Mouse (Mus musculus): ENCODE measurements around the gene Fam227b. TPM values are rescaled to one million over a fixed set of nuclear protein-coding genes. Genes with fewer than 3 reads are reported as not detected.

Fam227b gene
- polyA plus RNA-seq, 1 experiment from 2014 or later = not detected

DNA sequence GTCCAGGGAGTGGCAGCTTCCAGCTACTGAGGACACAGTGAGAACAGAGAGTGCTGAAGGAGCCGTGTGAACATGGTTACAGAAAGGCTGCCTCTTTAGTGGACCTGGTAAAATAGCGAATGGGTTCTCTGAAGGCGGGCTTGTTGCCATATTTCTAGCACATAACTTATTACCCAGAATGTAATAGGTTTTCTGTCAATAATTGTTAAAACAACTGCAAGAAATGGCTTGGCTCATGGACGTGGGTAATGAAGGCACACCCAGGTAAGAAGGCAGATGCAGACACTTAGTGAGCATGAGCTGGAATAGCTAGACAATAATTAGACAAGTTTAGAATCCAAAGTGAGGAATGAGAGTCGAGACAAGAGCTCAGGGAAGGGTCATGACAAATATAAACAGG is 149.5 kb downstream of the Fam227b start:
- Histone ChIP-seq H3K9me3 (ENCODE audit: control insufficient read depth, low read length) (no peaks in the 10 kb centered on the region), H3K4me3 (ENCODE audit: low read depth, low read length) (no peak overlapping the region), H3K4me1 (replicated peaks; ENCODE audit: control insufficient read depth, insufficient read depth, low read length) (no peaks in the 10 kb centered on the region), H3K27ac (ENCODE audit: low read depth, low read length) (no peak overlapping the region), H3K4me2 (ENCODE audit: low read depth, low read length, severe bottlenecking) (no peak overlapping the region), H3K9ac (ENCODE audit: low read length) (no peak overlapping the region), H3K36me3 (ENCODE audit: control insufficient read depth, insufficient read depth, low read length) (no peaks in the 10 kb centered on the region), H3K27me3 (ENCODE audit: control insufficient read depth, insufficient read depth, low read length) (no peaks in the 10 kb centered on the region)
- no peak for ATAC-seq (replicated peaks; ENCODE audit: low FRiP score)
- 87% methylated on average over 5 of the region's 5 CpGs for WGBS
- DNase-seq (ENCODE audit: low spot score) = no peak

DNA sequence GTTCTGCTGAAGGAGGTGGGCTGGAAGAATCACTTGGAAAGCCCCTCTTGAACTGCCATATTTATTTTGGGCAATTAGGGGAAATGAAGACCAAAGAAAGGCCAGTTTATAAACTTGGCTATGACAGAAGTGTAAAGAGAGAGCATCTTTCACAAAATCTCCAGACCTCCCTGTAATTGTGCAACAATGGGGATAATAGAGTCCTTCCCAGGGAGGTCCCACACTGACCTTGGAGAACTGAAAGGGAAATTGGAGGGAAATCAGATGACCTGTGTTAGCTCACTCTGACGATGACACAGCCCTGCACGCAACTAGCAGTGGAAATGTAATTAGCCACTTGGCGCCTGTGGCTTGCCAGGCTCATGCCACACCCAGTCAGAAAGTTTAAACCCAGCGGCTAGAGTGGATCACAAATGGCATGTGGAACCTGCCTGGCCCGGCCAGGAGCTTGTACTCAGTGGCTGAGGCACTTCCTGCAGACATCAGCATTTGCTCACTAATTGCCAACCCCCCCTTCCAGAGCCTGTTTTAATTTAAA is 175.9 kb downstream of the Fam227b start:
- Histone ChIP-seq H3K27me3 (ENCODE audit: control insufficient read depth, insufficient read depth, low read length) (no peaks in the 10 kb centered on the region), H3K9me3 (ENCODE audit: control insufficient read depth, low read length) (no peaks in the 10 kb centered on the region), H3K4me1 (replicated peaks; ENCODE audit: control insufficient read depth, insufficient read depth, low read length) (no peaks in the 10 kb centered on the region), H3K9ac (ENCODE audit: low read length) (no peak overlapping the region), H3K4me3 (ENCODE audit: low read depth, low read length) (no peak overlapping the region), H3K27ac (ENCODE audit: low read depth, low read length) (no peak overlapping the region), H3K36me3 (ENCODE audit: control insufficient read depth, insufficient read depth, low read length) (no peaks in the 10 kb centered on the region), H3K4me2 (ENCODE audit: low read depth, low read length, severe bottlenecking) (no peak overlapping the region)
- no peak for DNase-seq (ENCODE audit: low spot score)
- 71% methylated on average over 5 of the region's 5 CpGs for WGBS
- ATAC-seq (replicated peaks; ENCODE audit: low FRiP score) = no peak

DNA sequence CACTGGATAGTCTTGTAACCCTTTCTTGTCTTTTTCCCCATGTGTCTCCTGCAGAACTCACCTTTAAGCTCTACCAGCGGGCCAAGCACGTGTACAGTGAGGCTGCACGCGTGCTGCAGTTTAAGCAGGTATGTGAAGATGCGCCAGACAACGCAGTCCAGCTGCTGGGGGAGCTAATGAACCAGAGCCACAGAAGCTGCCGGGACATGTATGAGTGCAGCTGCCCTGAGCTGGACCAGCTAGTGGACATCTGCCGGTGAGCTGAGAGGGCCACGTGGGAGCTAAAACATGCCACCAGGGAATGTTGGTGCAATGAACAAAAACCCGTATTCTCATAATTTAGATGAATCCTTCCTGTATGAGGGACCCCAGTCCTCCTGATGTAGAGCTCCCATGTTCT is 176.6 kb downstream of the Fam227b start:
- DNase-seq (ENCODE audit: low spot score) (no peak), ATAC-seq (replicated peaks; ENCODE audit: low FRiP score) (no peak)
- Histone ChIP-seq H3K4me3 (ENCODE audit: low read depth, low read length) (no peak overlapping the region), H3K9ac (ENCODE audit: low read length) (no peak overlapping the region), H3K27ac (ENCODE audit: low read depth, low read length) (no peak overlapping the region), H3K9me3 (ENCODE audit: control insufficient read depth, low read length) (no peaks in the 10 kb centered on the region), H3K4me1 (replicated peaks; ENCODE audit: control insufficient read depth, insufficient read depth, low read length) (no peaks in the 10 kb centered on the region), H3K36me3 (ENCODE audit: control insufficient read depth, insufficient read depth, low read length) (no peaks in the 10 kb centered on the region), H3K4me2 (ENCODE audit: low read depth, low read length, severe bottlenecking) (no peak overlapping the region), H3K27me3 (ENCODE audit: control insufficient read depth, insufficient read depth, low read length) (no peaks in the 10 kb centered on the region)
- WGBS = 96% methylated on average over 10 of the region's 10 CpGs

DNA sequence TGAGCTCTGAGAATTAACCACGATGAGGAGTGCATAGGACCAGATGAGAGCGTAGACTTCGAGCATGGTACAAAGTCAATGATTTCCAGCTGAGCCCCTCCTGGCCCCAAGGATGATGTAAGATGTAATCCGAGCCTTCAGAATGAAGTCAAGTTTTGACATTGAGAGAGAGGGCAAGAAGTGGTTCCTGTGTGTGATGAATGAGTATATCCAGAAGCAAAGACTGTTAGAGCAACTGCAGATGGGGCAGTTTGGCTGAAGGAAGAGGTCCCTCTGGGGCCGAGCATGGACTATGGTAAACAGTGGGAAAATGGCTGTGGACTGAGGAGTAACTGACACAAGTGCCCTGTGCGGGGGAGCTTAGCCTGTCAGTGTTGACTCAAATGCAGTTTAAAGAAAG is 178.6 kb downstream of the Fam227b start:
- Histone ChIP-seq H3K27me3 (ENCODE audit: control insufficient read depth, insufficient read depth, low read length) (no peaks in the 10 kb centered on the region), H3K36me3 (ENCODE audit: control insufficient read depth, insufficient read depth, low read length) (no peaks in the 10 kb centered on the region), H3K9ac (ENCODE audit: low read length) (no peak overlapping the region), H3K4me2 (ENCODE audit: low read depth, low read length, severe bottlenecking) (no peak overlapping the region), H3K9me3 (ENCODE audit: control insufficient read depth, low read length) (no peaks in the 10 kb centered on the region), H3K4me1 (replicated peaks; ENCODE audit: control insufficient read depth, insufficient read depth, low read length) (no peaks in the 10 kb centered on the region), H3K27ac (ENCODE audit: low read depth, low read length) (no peak overlapping the region), H3K4me3 (ENCODE audit: low read depth, low read length) (no peak overlapping the region)
- DNase-seq (ENCODE audit: low spot score) (no peak), ATAC-seq (replicated peaks; ENCODE audit: low FRiP score) (no peak)
- 79% methylated on average over 6 of the region's 6 CpGs for WGBS

DNA sequence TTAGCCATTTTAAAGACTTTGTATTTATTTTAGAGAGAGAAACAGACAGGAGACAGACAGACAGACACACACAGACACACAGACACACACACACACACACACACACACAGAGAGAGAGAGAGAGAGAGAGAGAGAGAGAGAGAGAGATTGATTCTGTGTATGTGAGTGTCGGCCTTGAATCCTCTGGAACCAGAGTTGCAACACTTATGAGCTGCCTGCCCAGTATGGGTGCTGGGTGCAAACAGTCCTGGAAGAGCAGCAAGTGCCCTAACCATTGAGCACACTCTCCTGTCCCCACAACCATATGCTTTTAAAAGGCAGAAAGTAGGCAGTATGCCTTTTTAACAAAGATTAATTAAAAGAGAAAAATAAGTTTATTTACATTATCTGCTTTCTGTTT is 183.0 kb downstream of the Fam227b start:
- ATAC-seq (replicated peaks; ENCODE audit: low FRiP score) (no peak), DNase-seq (ENCODE audit: low spot score) (no peak)
- Histone ChIP-seq H3K9ac (ENCODE audit: low read length) (no peak overlapping the region), H3K4me2 (ENCODE audit: low read depth, low read length, severe bottlenecking) (no peak overlapping the region), H3K9me3 (ENCODE audit: control insufficient read depth, low read length) (no peaks in the 10 kb centered on the region), H3K4me3 (ENCODE audit: low read depth, low read length) (no peak overlapping the region), H3K36me3 (ENCODE audit: control insufficient read depth, insufficient read depth, low read length) (no peaks in the 10 kb centered on the region), H3K27ac (ENCODE audit: low read depth, low read length) (no peak overlapping the region), H3K4me1 (replicated peaks; ENCODE audit: control insufficient read depth, insufficient read depth, low read length) (no peaks in the 10 kb centered on the region), H3K27me3 (ENCODE audit: control insufficient read depth, insufficient read depth, low read length) (no peaks in the 10 kb centered on the region)
- 89% methylated on average over 1 of the region's 1 CpGs for WGBS

DNA sequence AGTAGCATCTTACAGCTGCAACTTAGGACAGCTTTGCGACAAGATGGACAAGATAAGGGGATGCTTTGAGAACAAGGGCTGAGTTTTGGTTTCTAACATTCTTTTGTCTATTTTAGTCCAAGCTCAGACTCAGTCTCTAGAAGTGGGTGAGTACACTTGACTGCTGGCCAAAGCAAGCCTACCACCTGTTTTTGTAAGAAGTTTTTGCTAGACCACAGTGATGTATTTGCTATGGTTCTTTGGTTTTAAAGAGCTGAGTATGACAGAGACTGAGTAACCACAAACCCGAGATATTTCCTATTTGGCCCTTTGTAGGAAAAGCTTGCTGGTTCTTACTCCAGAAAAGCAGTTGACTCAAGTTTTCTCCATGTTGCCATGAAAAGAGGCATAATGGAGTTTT is 203.6 kb downstream of the Fam227b start:
- no peaks in the 10 kb centered on the region for H3K4me1 ChIP-seq (replicated peaks; ENCODE audit: control insufficient read depth, insufficient read depth, low read length)
- DNase-seq (ENCODE audit: low spot score) (no peak), ATAC-seq (replicated peaks; ENCODE audit: low FRiP score) (no peak)
- no peaks in the 10 kb centered on the region for H3K9me3 ChIP-seq (ENCODE audit: control insufficient read depth, low read length)
- no peaks in the 10 kb centered on the region for H3K36me3 ChIP-seq (ENCODE audit: control insufficient read depth, insufficient read depth, low read length)
- no peak overlapping the region for H3K27ac ChIP-seq (ENCODE audit: low read depth, low read length)
- no peak overlapping the region for H3K4me3 ChIP-seq (ENCODE audit: low read depth, low read length)
- H3K9ac ChIP-seq (ENCODE audit: low read length) = no peak overlapping the region
- H3K27me3 ChIP-seq (ENCODE audit: control insufficient read depth, insufficient read depth, low read length) = no peaks in the 10 kb centered on the region
- no peak overlapping the region for H3K4me2 ChIP-seq (ENCODE audit: low read depth, low read length, severe bottlenecking)
- WGBS = 93% methylated on average over 2 of the region's 2 CpGs

DNA sequence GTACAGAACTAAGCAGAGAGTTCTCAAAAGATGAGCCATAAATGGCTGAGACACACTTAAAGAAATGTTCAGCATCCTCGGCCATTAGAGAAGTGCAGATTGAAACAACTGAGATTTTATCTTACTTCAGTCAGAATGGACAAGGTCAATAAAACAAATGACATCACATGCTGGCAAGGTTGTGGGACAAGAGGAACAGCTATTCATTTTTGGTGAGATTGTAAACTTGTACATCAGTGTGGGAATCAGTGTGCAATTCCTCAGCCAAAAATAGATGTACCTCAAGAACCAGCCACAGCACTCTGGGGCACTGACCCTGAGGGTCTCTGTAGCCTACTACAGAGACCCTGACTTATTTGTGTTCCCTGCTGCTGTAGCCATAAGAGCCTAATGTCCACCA is 208.5 kb downstream of the Fam227b start:
- 76% methylated on average over 1 of the region's 1 CpGs for WGBS
- H3K9ac ChIP-seq (ENCODE audit: low read length) = no peak overlapping the region
- no peaks in the 10 kb centered on the region for H3K4me1 ChIP-seq (replicated peaks; ENCODE audit: control insufficient read depth, insufficient read depth, low read length)
- DNase-seq (ENCODE audit: low spot score) (no peak), ATAC-seq (replicated peaks; ENCODE audit: low FRiP score) (no peak)
- H3K27me3 ChIP-seq (ENCODE audit: control insufficient read depth, insufficient read depth, low read length) = no peaks in the 10 kb centered on the region
- H3K9me3 ChIP-seq (ENCODE audit: control insufficient read depth, low read length) = no peaks in the 10 kb centered on the region
- no peak overlapping the region for H3K4me3 ChIP-seq (ENCODE audit: low read depth, low read length)
- H3K27ac ChIP-seq (ENCODE audit: low read depth, low read length) = no peak overlapping the region
- H3K4me2 ChIP-seq (ENCODE audit: low read depth, low read length, severe bottlenecking) = no peak overlapping the region
- no peaks in the 10 kb centered on the region for H3K36me3 ChIP-seq (ENCODE audit: control insufficient read depth, insufficient read depth, low read length)

DNA sequence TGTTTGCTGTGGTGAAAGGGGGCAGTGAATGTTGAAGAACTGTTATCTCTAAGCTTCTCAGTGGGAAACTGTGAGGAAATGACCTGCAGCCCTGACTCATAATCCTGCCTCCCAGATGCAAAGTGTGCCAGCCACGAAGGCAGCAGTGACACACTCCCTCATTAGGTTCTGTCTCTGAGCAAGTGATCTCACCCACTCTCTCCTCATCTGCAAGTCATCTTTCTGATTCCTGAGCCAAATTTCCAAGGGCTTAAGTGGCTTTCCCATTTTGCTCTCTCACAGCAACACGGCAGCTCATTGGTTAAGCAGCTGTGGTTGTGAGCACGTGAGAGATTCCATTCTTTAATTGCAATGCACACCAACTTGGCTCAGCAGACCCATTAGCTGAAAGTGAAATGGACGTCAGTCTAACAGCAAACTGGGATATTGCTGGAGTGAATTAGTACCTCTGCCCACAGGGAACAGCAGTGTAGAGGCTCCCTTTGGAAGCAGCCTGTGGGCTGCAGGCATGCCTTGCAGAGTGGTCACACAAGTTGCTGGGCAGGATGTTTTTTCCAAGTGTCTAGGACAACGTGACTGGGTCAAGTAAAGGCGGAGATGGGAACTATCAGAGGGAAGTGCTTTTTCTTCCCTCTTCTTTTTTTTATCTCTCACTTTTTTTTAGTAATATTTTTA is 210.6 kb downstream of the Fam227b start:
- Histone ChIP-seq H3K27me3 (ENCODE audit: control insufficient read depth, insufficient read depth, low read length) (no peaks in the 10 kb centered on the region), H3K36me3 (ENCODE audit: control insufficient read depth, insufficient read depth, low read length) (no peaks in the 10 kb centered on the region), H3K9me3 (ENCODE audit: control insufficient read depth, low read length) (no peaks in the 10 kb centered on the region), H3K9ac (ENCODE audit: low read length) (no peak overlapping the region), H3K27ac (ENCODE audit: low read depth, low read length) (no peak overlapping the region), H3K4me1 (replicated peaks; ENCODE audit: control insufficient read depth, insufficient read depth, low read length) (no peaks in the 10 kb centered on the region), H3K4me2 (ENCODE audit: low read depth, low read length, severe bottlenecking) (no peak overlapping the region), H3K4me3 (ENCODE audit: low read depth, low read length) (no peak overlapping the region)
- no peak for ATAC-seq (replicated peaks; ENCODE audit: low FRiP score)
- DNase-seq (ENCODE audit: low spot score) = no peak
- WGBS = 75% methylated on average over 6 of the region's 6 CpGs

DNA sequence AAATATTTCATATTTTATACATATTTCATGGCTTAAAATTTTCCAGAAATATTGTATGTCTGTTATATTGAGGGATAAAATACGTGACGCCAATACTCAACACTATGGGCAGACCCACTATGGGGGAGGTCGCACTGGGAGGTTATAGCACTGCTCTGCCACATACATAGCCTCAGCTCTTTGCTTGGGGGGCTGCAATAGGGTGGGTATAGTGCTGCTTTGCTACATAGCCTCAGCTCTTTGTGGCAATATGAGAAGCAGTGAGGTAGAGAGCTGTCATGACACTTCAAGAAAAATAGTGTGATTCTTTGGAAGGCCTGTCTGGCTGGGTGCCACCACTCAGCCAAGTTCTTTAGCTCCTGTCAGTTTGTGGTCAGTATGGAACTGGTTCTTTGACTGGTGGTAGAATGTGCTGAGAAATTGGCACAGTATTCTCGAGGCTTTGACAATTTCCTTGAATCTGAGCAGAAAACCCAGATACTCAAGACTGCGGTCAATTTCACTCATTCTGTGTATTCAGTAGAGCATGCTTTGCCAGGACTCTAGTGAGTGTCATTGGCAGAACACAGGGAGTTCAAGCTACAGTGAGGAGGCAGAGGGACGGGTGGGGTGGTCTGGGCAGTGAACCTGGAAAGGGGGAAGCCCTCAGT is 212.7 kb downstream of the Fam227b start:
- no peaks in the 10 kb centered on the region for H3K4me1 ChIP-seq (replicated peaks; ENCODE audit: control insufficient read depth, insufficient read depth, low read length)
- 92% methylated on average over 6 of the region's 6 CpGs for WGBS
- DNase-seq (ENCODE audit: low spot score) (no peak), ATAC-seq (replicated peaks; ENCODE audit: low FRiP score) (no peak)
- H3K4me3 ChIP-seq (ENCODE audit: low read depth, low read length) = no peak overlapping the region
- H3K27me3 ChIP-seq (ENCODE audit: control insufficient read depth, insufficient read depth, low read length) = no peaks in the 10 kb centered on the region
- H3K9ac ChIP-seq (ENCODE audit: low read length) = no peak overlapping the region
- H3K36me3 ChIP-seq (ENCODE audit: control insufficient read depth, insufficient read depth, low read length) = no peaks in the 10 kb centered on the region
- no peaks in the 10 kb centered on the region for H3K9me3 ChIP-seq (ENCODE audit: control insufficient read depth, low read length)
- no peak overlapping the region for H3K4me2 ChIP-seq (ENCODE audit: low read depth, low read length, severe bottlenecking)
- no peak overlapping the region for H3K27ac ChIP-seq (ENCODE audit: low read depth, low read length)
